Mouse (Mus musculus) cerebellum, postnatal 4 days (tissue): ENCODE results near the gene Hcfc1.

Experiments used
- DNase-seq, 2 experiments: peaks; one replicate each; pipeline ENCODE4 v3.0.0; 2022; ENCODE audit warnings: low spot score in 2 of 2, mixed read lengths in 1 of 2

The Hcfc1 gene

DNA sequence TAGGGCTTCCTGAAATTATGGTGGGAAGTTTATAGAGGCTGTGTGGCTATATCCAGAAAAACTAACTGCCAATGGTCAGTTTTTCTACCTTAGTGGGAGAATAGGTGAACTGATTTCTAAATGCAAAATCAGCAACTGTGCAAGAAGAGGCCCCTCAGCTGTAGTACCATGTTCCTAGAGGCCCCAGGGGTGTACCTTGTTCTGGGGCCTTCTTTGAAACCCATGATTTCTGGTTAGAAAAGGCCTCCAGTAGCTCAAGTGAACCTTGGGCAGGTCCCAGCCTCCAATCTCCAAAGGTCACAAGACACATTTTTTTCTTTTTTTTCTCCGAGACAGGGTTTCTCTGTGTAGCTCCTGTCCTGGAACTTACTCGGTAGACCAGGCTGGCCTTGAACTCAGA is 23.9 kb downstream of the Hcfc1 start:
- no peak for DNase-seq

DNA sequence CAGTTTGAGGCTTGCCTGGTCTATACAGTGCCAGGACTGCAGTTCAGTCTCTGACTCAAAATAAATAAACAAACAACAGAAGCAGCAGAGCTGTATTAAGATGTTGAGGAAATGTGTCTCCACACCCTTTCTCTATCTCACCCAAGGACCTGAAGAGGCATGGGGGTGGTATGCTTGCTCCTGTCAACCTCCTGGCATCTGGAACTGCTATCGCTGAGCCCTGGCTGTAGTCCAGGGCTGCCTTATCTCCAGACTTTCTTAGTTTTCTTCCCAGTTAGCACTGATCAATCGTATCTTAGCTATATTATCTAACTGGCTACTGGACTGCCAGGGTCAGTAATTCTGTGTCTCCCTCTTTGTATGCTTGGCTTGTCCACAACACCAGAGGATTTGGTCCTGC is 24.3 kb downstream of the Hcfc1 start:
- no peak for DNase-seq

DNA sequence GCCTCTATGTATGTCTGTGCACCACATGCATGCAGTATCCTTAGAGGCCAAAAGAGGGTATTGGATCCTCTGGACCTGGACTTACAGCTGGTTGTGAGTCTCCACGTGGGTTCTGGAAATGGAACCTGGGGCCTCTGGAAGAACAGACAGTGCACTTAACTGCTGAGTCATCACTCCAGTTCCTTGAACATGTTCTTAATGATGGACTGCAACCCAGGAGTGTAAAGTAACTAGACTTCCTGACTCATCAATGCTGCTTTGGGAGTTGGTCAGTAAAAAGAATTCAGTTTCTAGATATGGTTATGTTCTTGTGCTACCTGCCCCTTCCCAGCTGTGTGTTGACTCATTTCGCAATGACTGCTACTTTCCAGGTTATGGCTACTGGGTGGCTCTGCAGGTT is 34.3 kb downstream of the Hcfc1 start:
- no peak for DNase-seq

DNA sequence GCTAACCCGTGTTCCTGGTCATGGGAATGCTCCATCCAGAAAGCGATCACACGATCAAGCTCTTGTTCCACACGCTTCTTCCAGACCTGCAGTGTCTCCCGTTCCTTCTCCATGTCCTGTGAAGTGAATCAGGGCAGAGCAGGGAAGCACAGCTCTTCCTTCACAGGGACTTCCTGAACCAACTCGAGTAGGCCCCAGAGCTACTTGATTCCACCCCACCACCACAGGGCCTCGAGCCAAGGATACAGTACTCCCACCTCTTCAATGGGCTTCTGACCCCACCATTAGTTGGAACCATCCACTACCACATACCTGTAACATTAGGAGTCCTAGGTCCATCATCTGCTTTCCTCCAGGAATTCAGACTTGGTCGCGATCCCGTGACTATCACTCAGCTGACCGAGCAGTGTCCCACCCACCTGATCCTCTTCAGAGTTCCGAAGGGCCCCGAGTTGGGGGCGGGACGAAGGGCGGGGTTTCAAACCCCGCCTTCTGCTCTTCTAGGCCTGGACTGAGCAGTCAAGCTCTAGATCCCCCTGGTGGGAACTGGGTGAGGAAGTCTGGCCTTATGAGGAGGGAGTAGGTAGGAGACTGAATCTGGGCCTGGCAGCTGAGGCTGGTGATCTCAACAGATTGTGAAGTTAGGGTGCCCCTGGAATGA is 35.6 kb downstream of the Hcfc1 start, which contains the start of gene Renbp:
Gene Renbp (minus strand): TSS at position 449 of the 661 bp plus-strand sequence.
- DNase-seq = no peak

DNA sequence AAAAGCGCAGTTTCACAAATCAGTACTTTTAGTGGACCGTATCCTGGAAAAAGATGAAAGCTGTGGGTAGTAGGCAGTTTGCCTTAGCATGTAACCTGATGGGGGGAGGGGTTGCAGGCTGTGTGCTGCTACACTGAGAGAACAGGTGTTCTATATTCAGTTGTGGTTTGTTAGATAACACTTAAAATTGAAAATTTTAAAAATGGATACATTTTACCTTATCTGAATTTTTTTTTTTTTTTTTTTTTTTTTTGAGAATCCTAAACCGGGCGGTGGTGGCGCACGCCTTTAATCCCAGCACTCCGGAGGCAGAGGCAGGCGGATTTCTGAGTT is 43.6 kb downstream of the Hcfc1 start:
- no peak for DNase-seq

DNA sequence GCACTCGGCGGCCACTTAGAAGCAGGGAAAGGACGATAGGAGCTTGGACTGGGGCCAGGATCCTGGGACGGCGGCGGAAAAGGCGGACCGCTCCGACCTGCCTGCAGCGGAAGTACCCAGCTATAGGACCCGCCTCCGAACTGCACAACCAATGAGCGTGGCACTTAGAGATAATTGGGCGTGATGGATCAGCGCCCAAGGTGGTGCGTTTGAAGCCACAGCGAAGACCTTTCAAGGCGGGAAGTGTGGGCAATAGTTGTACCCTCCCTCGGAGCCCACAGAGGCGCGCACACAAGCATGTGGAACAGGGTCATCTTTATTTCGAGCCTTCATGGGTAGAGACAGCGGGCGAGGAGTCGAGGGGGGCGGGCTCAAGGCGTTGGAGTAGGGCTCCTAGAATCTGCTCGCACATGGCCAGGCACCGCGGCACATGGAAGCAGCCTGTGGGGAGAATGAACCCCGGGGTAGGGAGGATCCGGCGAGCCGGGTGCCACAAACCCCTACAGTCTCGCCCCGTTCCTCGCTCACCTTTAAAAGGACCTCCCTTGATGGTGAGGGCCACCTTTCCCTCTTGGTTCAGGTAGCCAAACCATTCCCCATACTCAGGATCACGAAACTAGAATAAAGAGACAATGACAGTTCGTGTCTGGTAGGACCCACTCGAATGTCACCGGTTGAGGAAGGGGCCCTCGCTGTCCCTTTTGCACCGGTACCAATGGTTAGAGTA is 44.2 kb downstream of the Hcfc1 start, which contains the start of the genes Arhgap4 and Naa10:
Gene Arhgap4 (minus strand): TSS at position 48 of the 727 bp plus-strand sequence.
Gene Naa10 (minus strand): TSS at position 122 of the 727 bp plus-strand sequence.
- peak; percentile 68 to 88 for DNase-seq

DNA sequence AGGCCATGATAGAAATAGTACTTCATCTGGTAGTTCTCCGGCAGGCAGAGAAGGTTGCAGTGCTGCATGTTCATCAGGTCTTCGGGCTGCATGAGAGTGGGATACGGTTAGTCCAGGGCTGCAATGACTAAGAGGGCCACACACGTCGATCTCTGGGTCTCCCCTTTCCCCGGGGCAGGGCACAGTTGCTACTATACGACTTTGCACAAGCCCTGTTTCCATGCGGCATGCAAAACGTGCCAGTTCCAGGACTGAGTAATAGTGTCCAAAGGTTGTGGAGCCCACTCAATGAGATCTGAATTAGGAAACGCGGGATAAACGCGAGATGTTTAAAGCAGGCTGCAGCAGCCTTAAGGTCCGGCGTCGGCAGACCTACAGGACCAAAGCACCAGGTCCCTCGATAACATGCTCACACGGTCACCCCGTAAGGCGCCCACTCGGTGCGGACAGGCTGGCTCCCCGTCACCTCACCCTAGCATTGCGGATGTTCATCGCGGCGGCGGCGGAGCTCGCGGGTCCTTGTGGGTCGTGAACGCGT is 44.8 kb downstream of the Hcfc1 start:
- DNase-seq = no peak

DNA sequence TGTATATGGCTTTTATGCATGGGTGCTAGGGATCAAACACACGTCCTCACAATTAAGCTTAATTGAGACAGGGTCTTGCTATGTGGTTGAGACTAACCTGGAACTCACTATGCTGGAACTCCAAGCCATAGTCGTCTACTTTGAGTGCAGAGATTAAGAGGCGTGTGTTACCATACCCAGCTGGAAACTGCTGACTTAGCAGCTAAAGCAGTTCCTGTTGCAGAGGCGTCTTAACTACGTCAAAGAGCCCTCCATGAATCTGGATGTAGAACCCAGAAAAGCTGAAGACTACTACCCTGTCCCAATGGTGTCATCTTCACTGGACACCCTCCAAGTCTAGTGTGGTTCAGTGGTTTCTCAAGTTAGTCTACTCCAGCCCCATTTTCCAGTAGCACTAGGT is 47.5 kb downstream of the Hcfc1 start:
- DNase-seq = no peak

DNA sequence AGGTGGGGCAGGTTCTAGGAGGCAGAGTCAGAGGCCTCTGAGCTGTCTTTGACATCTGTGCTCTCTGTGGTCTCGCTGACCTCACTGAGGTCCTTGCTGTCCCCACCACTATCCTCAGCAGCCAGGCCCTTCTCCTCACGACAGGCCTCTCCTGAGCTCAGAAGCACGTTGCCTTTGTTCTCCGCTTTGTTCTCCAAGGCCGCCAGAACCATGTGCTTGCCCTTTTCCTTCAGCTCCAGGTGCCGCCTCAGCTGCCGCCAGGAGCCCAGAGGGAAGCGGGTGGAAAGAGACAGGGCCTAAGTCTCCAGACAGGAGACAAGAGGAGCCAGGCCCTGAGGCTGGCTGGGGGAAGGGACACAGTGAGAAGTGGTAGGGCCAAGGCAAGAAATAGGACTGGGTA is 49.2 kb downstream of the Hcfc1 start:
- no peak for DNase-seq

DNA sequence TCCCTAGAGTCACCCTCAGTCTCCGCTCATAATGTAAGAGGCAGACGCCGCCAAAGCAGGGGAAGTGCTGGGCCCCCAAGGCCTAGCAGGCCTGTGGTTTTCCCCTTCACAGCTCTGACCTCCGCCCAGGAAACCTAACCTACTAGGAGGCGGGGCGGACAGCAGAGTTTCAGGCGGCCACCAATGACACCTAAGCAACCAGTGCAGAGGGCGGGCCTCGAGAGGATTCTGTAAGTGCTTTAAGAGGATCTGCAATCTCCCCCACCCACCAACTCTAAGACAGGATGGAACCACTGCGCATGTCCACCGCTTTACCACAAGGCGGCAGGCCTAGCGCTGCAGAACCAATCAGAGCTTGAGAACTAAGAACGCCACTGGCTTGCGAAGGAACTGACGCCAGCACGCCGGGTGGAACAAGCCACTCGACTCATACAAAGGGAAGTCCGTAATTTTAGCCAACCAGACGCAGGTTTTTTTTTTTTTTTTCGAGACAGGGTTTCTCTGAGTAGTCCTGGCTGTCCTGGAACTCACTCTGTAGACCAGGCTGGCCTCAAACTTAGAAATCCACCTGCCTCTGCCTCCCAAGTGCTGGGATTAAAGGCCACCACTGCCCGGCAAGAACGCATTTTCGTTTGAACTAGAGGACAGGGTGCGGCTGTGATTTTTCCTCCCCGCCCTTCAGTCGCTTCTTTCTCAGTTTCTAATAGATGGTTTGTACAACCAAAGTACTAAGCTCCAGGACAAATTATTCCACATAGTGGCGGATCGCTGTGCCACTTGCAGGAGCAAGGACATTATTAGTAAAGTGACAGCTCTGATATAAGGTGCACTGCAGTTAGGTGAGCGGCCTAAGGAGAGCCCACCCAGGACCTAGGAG is 51.1 kb downstream of the Hcfc1 start:
- peak; percentile 41 to 73 for DNase-seq

DNA sequence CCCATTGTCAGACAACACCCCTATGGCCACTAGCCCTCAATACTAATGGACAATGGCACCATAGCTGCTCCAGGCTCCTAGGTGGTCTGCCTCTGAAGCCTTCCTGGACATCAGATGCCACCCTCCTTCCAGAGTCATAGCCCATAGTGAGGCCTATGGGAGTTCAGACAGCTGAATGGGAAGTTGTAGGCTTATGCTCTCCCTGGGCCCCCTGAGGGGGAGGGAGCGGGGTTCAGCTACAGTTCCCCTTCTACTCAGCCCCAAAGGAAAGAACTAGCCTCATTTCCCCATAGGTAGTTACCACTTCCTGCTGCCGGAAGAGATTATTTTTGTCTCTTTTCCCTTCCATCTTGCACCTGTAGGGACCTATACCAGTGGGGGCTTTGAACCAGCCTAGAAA is 54.6 kb downstream of the Hcfc1 start:
- DNase-seq = no peak

DNA sequence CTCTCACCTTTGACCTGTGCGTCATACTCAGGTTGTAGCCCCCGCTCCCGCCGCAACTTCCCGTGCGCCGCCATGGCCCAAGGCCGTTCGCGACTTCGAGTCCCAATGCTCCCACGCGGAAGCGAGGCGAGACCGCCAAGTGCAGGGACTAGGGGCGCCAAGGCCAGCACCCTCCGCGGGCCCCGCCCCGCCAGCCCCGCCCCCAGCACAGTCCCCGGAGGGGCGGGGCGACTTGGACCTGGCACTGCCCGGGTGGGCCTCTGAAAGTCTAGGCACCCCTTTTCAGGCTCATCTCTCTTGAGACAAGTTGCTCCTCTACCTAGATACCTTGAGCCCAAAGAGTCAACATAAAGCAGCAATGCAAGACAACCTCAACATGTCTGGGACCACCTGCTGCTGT is 55.0 kb downstream of the Hcfc1 start:
- no peak for DNase-seq

DNA sequence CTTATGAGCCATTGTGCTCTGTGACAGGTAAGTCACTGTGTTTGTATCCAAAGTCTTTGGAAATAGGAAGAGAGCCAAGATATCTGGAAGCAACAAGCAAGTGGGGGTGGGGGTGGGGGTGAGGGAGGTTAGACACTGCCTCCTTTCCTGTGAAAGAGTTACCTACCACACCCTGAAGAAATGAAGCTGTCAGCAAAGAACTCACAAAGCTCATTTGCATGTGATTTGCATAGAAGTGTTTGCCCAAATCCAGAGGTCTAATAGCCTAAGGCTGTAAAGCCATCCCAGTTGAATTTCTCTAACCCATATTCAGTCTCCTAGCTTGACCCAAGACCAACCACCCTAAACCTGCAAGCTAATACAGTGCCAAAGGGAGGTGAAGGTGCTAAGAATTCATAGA is 55.7 kb downstream of the Hcfc1 start:
- DNase-seq = no peak

DNA sequence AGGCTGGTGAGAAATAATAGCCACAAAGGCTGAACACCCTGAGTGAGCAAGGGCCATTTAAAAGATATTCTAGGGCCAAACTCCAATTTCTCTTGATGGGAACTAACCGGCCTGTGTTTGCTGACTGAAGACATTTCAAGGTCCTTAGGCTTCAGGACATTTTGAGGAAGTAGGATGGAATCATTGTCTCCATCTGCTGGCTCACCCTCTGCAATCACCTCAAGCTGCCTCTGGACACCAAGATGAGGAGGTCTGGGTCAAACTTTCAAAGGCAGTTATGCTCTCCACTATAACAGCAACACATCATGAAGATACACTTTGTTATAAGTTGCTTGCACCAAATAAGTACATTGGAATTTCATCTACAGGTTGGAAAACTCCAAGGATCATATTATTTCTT is 56.1 kb downstream of the Hcfc1 start:
- no peak for DNase-seq

DNA sequence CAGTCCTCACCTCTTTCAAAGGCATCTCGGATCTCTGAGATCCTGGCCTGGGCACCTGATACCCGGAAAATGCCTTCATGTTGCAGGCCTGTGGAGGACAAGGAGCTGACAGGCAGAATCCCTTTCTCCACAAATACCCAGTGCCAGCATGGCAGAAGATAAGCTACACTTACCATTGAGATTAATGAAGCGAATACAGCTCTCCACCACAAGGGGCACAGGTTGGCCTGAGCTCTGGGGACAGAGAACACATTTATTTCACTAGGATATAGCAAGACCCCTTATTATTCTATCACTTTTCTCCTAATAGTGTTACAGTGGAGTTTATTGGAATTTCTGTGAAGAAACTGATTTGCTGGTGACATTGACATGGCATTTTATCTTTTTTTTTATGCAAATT is 68.2 kb downstream of the Hcfc1 start:
- no peak for DNase-seq

DNA sequence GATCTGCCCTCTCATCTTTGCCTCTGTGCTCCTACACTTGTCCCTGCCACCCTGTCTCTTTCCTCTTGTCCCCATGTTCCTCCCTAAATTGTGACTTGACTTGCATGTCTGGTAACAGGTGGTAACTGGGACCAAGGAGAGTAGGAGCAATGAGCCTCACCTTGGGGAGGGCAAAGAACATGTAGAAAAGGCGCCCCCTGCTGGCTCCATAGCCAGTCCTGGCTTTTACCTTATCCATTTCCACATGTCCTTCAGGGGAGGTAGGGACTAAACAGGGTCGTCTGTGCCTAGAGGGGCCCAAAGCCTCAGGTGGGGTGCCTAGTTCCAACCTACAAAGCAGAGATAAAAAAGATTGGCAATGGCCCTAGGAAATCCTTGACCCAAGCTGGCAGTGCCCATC is 70.4 kb downstream of the Hcfc1 start, which contains the start of gene L1cam:
Gene L1cam (minus strand): TSS at position 387 of the 400 bp plus-strand sequence.
- peak; percentile 23 to 32 for DNase-seq

DNA sequence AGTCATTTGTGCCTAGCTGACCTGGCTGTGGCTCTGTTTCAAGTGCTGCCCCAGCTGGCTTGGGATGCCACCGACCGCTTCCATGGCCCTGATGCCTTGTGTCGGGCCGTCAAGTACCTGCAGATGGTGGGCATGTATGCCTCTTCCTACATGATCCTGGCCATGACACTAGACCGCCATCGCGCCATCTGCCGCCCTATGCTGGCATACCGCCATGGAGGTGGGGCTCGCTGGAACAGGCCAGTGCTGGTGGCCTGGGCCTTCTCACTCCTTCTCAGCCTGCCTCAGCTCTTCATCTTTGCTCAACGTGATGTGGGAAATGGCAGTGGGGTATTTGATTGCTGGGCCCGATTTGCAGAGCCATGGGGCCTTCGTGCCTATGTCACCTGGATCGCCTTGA is 73.3 kb downstream of the Hcfc1 start:
- DNase-seq = peak in 1 of 2 experiments; percentile 63
